Mouse (Mus musculus) lung, postnatal 0 days (tissue): Measurements from ENCODE around the gene Gm10251. TPM values are rescaled to one million over a fixed set of nuclear protein-coding genes. Genes with fewer than 3 reads are reported as not detected.
"Not testable (repeated sequence)": the region's sequence is repeated elsewhere in the genome, so short reads cannot be mapped to it uniquely, and the experiment has no call there.

Experiments
- ATAC-seq: fragments of 200-750 bp; cut with Nextera tagmentation; 2 replicates; pipeline ENCODE4 v1.8.0; 2017; ENCODE audit warnings: moderate library complexity
- DNase-seq: peaks from one replicate; pipeline ENCODE4 v3.0.0-alpha.2; 2016; ENCODE audit warnings: low spot score
- H3K27ac ChIP-seq: fragments of 300-500 bp; sonication (generic); 2 replicates; pipeline ENCODE4 v1.5.1; 2014; ENCODE audit warnings: antibody characterized with exemption, mild to moderate bottlenecking, low read length, mixed read lengths
- H3K27me3 ChIP-seq: fragments of 300-500 bp; sonication (generic); replicated peaks from 2 replicates; pipeline ENCODE4 v1.6.1; 2014; ENCODE audit warnings: low read length, mixed read lengths; ENCODE audit not compliant: insufficient read depth
- H3K36me3 ChIP-seq: fragments of 300-500 bp; sonication (generic); 2 replicates; pipeline ENCODE4 v1.6.1; 2014; ENCODE audit warnings: low read length, mixed read lengths; ENCODE audit not compliant: insufficient read depth
- H3K4me1 ChIP-seq: fragments of 300-500 bp; sonication (generic); 2 replicates; pipeline ENCODE4 v1.6.1; 2014; ENCODE audit warnings: antibody characterized with exemption, low read depth, low read length, mixed read lengths; ENCODE audit not compliant: insufficient read depth
- H3K4me2 ChIP-seq: fragments of 300-500 bp; sonication (generic); replicated peaks from 2 replicates; pipeline ENCODE4 v1.6.1; 2014; ENCODE audit warnings: low read depth, mild to moderate bottlenecking, low read length, moderate library complexity, mixed read lengths
- H3K4me3 ChIP-seq: fragments of 300-500 bp; sonication (generic); 2 replicates; pipeline ENCODE4 v1.5.1; 2014; ENCODE audit warnings: low read depth, low read length
- H3K9ac ChIP-seq: fragments of 300-500 bp; sonication (generic); replicated peaks from 2 replicates; pipeline ENCODE4 v1.6.1; 2014; ENCODE audit warnings: low read depth, mild to moderate bottlenecking
- H3K9me3 ChIP-seq: fragments of 300-500 bp; sonication (generic); 2 replicates; pipeline ENCODE4 v1.6.1; 2016; ENCODE audit warnings: low read length, mixed read lengths
- CTCF ChIP-seq: IDR thresholded peaks from 2 replicates; pipeline ENCODE4 v1.5.1; 2016; ENCODE audit warnings: antibody characterized with exemption, mild to moderate bottlenecking
- WGBS: fragments of 180-500 bp; shearing (Covaris S2); extraction: QIAGEN DNeasy Blood & Tissue Kit; methylation state at CpG from one replicate; pipeline ENCODE4 v1.1.7; 2014; 5-methylcytosine and 5-hydroxymethylcytosine counted together
- polyA plus RNA-seq: library from polyadenylated mRNA; unstranded; fragments of >200 nt; fragmentation: Nextera tagmentation; extraction: Ambion mirVana; gene quantifications from 2 replicates; pipeline ENCODE4 v1.2.1, GENCODE M21; 2015

Gene Gm10251
- not detected in 2 replicates for polyA plus RNA-seq

DNA sequence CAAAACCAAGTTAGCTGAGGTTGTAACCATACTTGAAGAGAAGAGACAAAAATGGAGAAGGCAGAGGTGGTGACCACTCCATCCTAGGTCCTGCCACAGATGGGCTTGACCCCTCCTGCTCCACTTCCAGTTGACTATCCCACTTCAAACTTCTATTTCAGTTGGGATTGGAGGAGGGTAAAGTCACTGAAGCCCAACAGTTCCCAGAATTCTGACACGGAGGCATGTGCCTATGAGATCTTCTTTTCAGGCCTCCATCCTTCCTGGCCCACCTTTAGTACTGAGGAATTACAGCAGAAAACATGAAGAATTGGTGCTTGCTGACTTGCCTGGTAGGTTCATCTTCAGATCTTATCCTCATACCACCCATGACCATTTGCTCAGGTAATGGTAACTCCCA is at the start of gene Gm10251:
TSS of gene Gm10251 (minus strand) at position 101 of the 400 bp plus-strand sequence.
- H3K9ac ChIP-seq, DNase-seq, H3K9me3 ChIP-seq, H3K27ac ChIP-seq, H3K4me2 ChIP-seq, H3K27me3 ChIP-seq, H3K4me3 ChIP-seq, H3K4me1 ChIP-seq, ATAC-seq, H3K36me3 ChIP-seq: not testable (repeated sequence)
- WGBS, result no CpG with 5 or more reads among the region's 1 CpGs

DNA sequence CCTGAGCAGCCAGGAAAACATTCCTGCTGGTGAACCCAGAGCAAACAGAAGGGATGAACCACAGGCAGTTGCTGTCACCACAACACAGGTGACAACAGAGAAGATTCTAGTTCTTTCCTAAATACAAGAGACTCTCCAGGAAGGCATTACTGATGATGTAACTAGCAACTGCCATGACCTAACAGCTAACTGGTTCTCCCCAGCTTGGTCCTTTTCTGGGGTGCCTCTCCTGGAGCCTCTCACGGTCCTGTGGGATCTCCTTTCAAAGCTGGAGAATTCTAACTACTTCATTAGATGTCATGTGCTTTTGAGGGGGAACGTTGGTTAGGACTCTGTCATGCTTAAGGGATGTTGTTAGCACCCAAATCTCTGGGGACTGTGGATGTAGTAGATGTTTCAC is 36.2 kb upstream of the Gm10251 start, which contains the start of gene Gm8050:
TSS of gene Gm8050 (minus strand) at position 101 of the 400 bp plus-strand sequence.
- ATAC-seq, H3K4me3 ChIP-seq, H3K27ac ChIP-seq, H3K9me3 ChIP-seq, H3K4me1 ChIP-seq, H3K27me3 ChIP-seq, H3K4me2 ChIP-seq, DNase-seq, H3K9ac ChIP-seq, H3K36me3 ChIP-seq: not testable (repeated sequence)
- 83% methylated on average over 1 of the region's 2 CpGs for WGBS

DNA sequence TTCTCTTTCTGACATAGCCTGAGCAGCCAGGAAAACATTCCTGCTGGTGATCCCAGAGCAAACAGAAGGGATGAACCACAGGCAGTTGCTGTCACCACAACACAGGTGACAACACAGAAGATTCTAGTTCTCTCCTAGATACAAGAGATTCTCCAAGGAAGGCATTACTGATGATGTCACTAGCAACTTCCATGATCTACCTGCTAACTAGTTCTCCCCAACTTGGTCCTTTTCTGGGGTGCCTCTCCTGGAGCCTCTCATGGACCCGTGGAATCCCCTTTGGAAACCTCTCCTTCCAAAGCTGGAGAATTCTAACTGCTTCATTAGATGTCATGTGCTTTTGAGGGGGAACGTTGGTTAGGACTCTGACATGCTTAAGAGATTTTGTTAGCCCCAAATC is 61.7 kb downstream of the Gm10251 start, which contains the start of gene Gm3460:
TSS of gene Gm3460 (minus strand) at position 101 of the 400 bp plus-strand sequence.
- H3K4me3 ChIP-seq, H3K27ac ChIP-seq, H3K27me3 ChIP-seq, H3K9ac ChIP-seq, DNase-seq, H3K36me3 ChIP-seq, ATAC-seq, H3K9me3 ChIP-seq, H3K4me2 ChIP-seq, H3K4me1 ChIP-seq: not testable (repeated sequence)
- WGBS, result 14% methylated on average over 1 of the region's 2 CpGs

DNA sequence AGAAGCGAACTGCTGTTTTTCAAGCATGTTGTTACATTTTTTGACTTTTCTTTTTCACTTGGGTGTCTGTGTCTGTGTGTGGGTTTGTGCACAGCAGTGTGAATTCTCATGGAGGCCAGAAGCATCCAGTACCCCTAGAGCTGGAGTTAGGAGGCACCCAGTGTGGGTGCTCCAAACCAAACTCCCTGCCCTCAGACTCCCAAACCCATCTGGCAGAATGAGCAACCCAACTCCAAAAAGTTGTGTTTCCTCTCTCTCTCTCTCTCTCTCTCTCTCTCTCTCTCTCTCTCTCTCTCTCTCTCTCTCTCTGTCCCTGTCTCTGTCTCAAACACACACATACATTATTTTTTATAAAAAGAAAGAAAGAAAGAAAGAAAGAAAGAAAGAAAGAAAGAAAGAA is 77.5 kb downstream of the Gm10251 start:
- not testable (repeated sequence) for H3K4me1 ChIP-seq, DNase-seq, H3K9me3 ChIP-seq, H3K27me3 ChIP-seq, ATAC-seq, H3K4me3 ChIP-seq, H3K9ac ChIP-seq, H3K27ac ChIP-seq, H3K36me3 ChIP-seq, H3K4me2 ChIP-seq
- no CpG with 5 or more reads among the region's 1 CpGs for WGBS

DNA sequence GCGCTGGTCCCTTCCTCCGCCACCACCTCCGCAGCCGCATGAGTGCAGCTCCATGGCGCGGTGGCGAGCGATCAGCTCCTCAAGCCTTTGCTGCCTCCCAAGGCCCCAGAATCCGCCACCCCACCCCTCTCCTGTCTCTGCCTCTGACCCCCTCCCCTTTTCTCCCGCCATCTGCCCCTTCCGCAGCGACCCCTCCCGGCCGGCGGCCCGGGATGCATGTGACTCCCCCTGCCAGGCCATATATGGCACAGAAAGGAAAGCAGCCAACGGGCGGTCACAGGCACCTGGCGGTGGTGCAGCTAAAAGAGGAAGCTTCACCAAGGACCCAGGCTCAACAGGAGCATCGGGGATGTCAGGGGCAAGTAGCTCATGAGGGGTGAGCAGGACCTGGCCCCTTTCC is 79.0 kb downstream of the Gm10251 start:
- TF ChIP-seq CTCF, result peak; percentile 39
- H3K27ac ChIP-seq, H3K27me3 ChIP-seq, H3K4me3 ChIP-seq, H3K9me3 ChIP-seq, H3K9ac ChIP-seq, ATAC-seq, H3K4me1 ChIP-seq, H3K36me3 ChIP-seq: not testable (repeated sequence)
- DNase-seq, result peak; percentile 18
- peak overlapping the region; percentile 49 for H3K4me2 ChIP-seq
- WGBS, result 5% methylated on average over 4 of the region's 20 CpGs

DNA sequence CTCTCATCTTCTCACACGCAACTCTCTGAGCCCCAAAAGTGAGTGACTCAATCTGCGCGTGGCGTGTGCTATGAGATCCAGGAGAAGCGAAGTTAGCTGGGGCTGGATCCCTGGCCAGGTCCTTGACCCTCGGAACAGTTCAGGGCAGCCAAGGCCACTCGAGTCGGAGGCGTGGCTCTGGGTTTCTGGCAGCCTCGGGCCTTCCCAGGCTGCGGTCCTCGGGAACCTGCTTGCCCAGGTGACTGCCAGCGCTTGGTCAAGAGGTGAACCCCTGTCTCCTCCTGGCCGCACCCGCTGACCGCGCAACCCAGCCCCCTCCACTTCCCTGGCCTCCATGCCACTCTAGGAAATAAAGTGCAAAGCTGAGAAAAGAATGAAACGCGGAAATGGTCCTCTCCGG is 79.4 kb downstream of the Gm10251 start:
- not testable (repeated sequence) for H3K4me3 ChIP-seq, H3K36me3 ChIP-seq, H3K9ac ChIP-seq, H3K9me3 ChIP-seq, H3K4me1 ChIP-seq, H3K27me3 ChIP-seq, H3K27ac ChIP-seq, ATAC-seq
- WGBS, result 7% methylated on average over 15 of the region's 20 CpGs
- peak; percentile 40 for DNase-seq
- H3K4me2 ChIP-seq, result peak overlapping the region; percentile 49

DNA sequence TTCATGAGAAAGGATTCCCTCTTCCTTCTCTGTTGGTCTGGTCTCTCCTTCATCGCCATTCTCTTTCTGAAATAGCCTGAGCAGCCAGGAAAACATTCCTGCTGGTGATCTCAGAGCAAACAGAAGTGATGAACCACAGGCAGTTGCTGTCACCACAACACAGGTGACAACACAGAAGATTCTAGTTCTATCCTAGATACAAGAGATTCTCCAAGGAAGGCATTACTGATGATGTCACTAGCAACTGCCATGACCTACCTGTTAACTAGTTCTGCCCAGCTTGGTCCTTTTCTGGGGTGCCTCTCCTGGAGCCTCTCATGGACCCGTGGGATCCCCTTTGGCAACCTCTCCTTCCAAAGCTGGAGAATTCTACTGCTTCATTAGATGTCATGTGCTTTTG is 93.5 kb downstream of the Gm10251 start, which contains the start of gene Gm3629:
TSS of gene Gm3629 (minus strand) at position 101 of the 400 bp plus-strand sequence.
- not testable (repeated sequence) for DNase-seq, H3K9me3 ChIP-seq, ATAC-seq, H3K27ac ChIP-seq, H3K4me3 ChIP-seq, H3K9ac ChIP-seq, H3K4me2 ChIP-seq, H3K36me3 ChIP-seq, H3K27me3 ChIP-seq, H3K4me1 ChIP-seq
- 31% methylated on average over 1 of the region's 2 CpGs for WGBS

Other genes with a start within 250 kb of the Gm10251 start
- gene Gm3594, start 239.6 kb downstream of the Gm10251 start, polyA plus RNA-seq, result not detected in 2 replicates
- not detected in 2 replicates for gene Gm8356, start 146.9 kb downstream of the Gm10251 start, polyA plus RNA-seq
- 0.17 TPM in 1 of 2 replicates, not detected in the other for gene Gm3629, start 93.6 kb downstream of the Gm10251 start, polyA plus RNA-seq
- gene Gm3460, start 61.8 kb downstream of the Gm10251 start, polyA plus RNA-seq, result not detected in 2 replicates
- gene Gm8050, start 36.1 kb upstream of the Gm10251 start, polyA plus RNA-seq, result not detected in 2 replicates
- 0.92 and 1.2 TPM in 2 replicates for gene Gm3636, start 58.2 kb upstream of the Gm10251 start, polyA plus RNA-seq
- gene Gm8362, start 90.2 kb upstream of the Gm10251 start, polyA plus RNA-seq, result not detected in 2 replicates
- gene Gm3642, start 156.1 kb upstream of the Gm10251 start, polyA plus RNA-seq, result not detected in 2 replicates
- 0.31 TPM in 1 of 2 replicates, not detected in the other for gene Gm3667, start 205.8 kb upstream of the Gm10251 start, polyA plus RNA-seq